In the genomic region with DNA sequence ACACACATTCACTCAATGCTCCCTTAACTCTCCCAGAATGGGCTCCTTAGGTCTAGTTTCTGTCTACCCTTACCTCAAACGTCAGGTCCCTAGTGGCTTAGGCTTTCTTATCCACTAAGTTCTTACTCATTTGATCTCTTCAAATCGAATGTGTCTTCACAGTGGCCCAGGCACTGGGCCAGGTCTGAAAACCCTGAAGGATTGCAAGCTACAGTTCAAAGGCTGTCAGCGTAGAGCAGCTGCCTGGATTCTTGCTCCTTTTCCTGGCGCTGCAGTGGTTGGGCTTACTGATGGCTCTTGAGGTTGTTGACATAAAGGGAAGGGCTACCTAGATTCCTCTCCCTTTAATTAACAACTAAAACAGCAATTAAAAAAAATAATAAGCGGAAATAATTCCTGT, we compare ENCODE assay signal across 19 mouse cellular contexts.
DNase-seq lines count a peak whose midpoint lies in the region; ATAC-seq and TF ChIP-seq lines count a peak whose summit lies in the region.
"Had no signal": no experiment of that assay in that cellular context is flagged by ENCODE, and none has a peak within 500 bp of the region (broad histone marks: within the 10 kb centered on the region; RNA-seq: fewer than 3 reads in every experiment).

No protein-coding gene starts in this region.

- no peak overlapping the region for H3K27ac ChIP-seq in embryonic facial prominence, embryonic 14.5 days (replicated peaks; ENCODE audit: low read depth, low read length)
- no peak overlapping the region for H3K27ac ChIP-seq in embryonic facial prominence, embryonic 10.5 days (replicated peaks)
- H3K27ac ChIP-seq in kidney, embryonic 16.5 days (ENCODE audit: low read length), result no peak overlapping the region
- H3K27ac ChIP-seq in midbrain, embryonic 14.5 days (replicated peaks; ENCODE audit: low read depth, low read length), result no peak overlapping the region
- no peak overlapping the region for H3K27ac ChIP-seq in midbrain, postnatal 0 days (ENCODE audit: low read depth, low read length)
- H3K27ac ChIP-seq: hindbrain, embryonic 12.5 days; left cerebral cortex, adult 2 months; limb, embryonic 15.5 days had no signal

- H3K9me3 ChIP-seq in embryonic facial prominence, embryonic 14.5 days (ENCODE audit: control insufficient read depth, low read length), result peaks cover 4% of the 10 kb centered on the region; the same call in 1 of the 2 replicates
- no peaks in the 10 kb centered on the region for H3K9me3 ChIP-seq in embryonic facial prominence, embryonic 10.5 days
- 0 out of 2 replicates have a peak, but pooled peaks cover 5% of the 10 kb centered on the region for H3K9me3 ChIP-seq in kidney, embryonic 16.5 days (ENCODE audit: low read length)
- peaks cover 4% of the 10 kb centered on the region for H3K9me3 ChIP-seq in midbrain, embryonic 14.5 days (ENCODE audit: control insufficient read depth, low read length)
- H3K9me3 ChIP-seq in midbrain, postnatal 0 days (ENCODE audit: low read length), result 0 out of 2 replicates have a peak, but pooled peaks cover 5% of the 10 kb centered on the region
- H3K9me3 ChIP-seq: hindbrain, embryonic 12.5 days; limb, embryonic 15.5 days had no signal

- no peak overlapping the region for H3K4me2 ChIP-seq in embryonic facial prominence, embryonic 14.5 days (ENCODE audit: low read depth, low read length)
- H3K4me2 ChIP-seq in kidney, embryonic 16.5 days (replicated peaks; ENCODE audit: low read depth, low read length), result no peak overlapping the region
- no peak overlapping the region for H3K4me2 ChIP-seq in midbrain, embryonic 14.5 days (ENCODE audit: low read length)
- H3K4me2 ChIP-seq in midbrain, postnatal 0 days (ENCODE audit: low read depth, low read length, poor library complexity, severe bottlenecking), result no peak overlapping the region
- H3K4me2 ChIP-seq: hindbrain, embryonic 12.5 days; limb, embryonic 15.5 days had no signal

- ATAC-seq in embryonic facial prominence, embryonic 14.5 days (ENCODE audit: low read depth), result no peak
- no peak for ATAC-seq in kidney, embryonic 16.5 days (ENCODE audit: low FRiP score, low TSS enrichment)
- no peak for ATAC-seq in midbrain, embryonic 14.5 days (ENCODE audit: low FRiP score, low TSS enrichment)
- no peak for ATAC-seq in midbrain, postnatal 0 days (ENCODE audit: low FRiP score)
- ATAC-seq: intestine, postnatal 0 days had no signal

- H3K4me3 ChIP-seq in embryonic facial prominence, embryonic 14.5 days (ENCODE audit: low read depth, low read length), result no peak overlapping the region
- no peak overlapping the region for H3K4me3 ChIP-seq in embryonic facial prominence, embryonic 10.5 days
- H3K4me3 ChIP-seq in kidney, embryonic 16.5 days (ENCODE audit: low read length), result no peak overlapping the region
- no peak overlapping the region for H3K4me3 ChIP-seq in midbrain, embryonic 14.5 days (replicated peaks; ENCODE audit: low read depth, low read length)
- no peak overlapping the region for H3K4me3 ChIP-seq in midbrain, postnatal 0 days (ENCODE audit: low read depth, low read length)
- H3K4me3 ChIP-seq: erythroblast, embryonic 14.5 days; hindbrain, embryonic 12.5 days; left cerebral cortex, adult 2 months; limb, embryonic 15.5 days; myocyte had no signal

- 54% methylated on average over 5 of the region's 5 CpGs for WGBS in embryonic facial prominence, embryonic 14.5 days
- 80% methylated on average over 5 of the region's 5 CpGs for WGBS in embryonic facial prominence, embryonic 10.5 days
- WGBS in kidney, embryonic 16.5 days, result 74% methylated on average over 5 of the region's 5 CpGs
- 77% methylated on average over 5 of the region's 5 CpGs for WGBS in midbrain, embryonic 14.5 days
- 68% methylated on average over 5 of the region's 5 CpGs for WGBS in midbrain, postnatal 0 days

- no peak overlapping the region for H3K9ac ChIP-seq in embryonic facial prominence, embryonic 14.5 days (ENCODE audit: low read depth, low read length)
- H3K9ac ChIP-seq in kidney, embryonic 16.5 days (replicated peaks; ENCODE audit: low read length), result no peak overlapping the region
- H3K9ac ChIP-seq in midbrain, embryonic 14.5 days (replicated peaks; ENCODE audit: low read length), result no peak overlapping the region
- no peak overlapping the region for H3K9ac ChIP-seq in midbrain, postnatal 0 days (replicated peaks; ENCODE audit: low read length, poor library complexity, severe bottlenecking)
- H3K9ac ChIP-seq: hindbrain, embryonic 12.5 days; limb, embryonic 15.5 days had no signal

- no peaks in the 10 kb centered on the region for H3K4me1 ChIP-seq in embryonic facial prominence, embryonic 14.5 days (ENCODE audit: control insufficient read depth, insufficient read depth, low read length)
- H3K4me1 ChIP-seq in embryonic facial prominence, embryonic 10.5 days, result no peaks in the 10 kb centered on the region
- no peaks in the 10 kb centered on the region for H3K4me1 ChIP-seq in kidney, embryonic 16.5 days (ENCODE audit: insufficient read depth, low read length)
- no peaks in the 10 kb centered on the region for H3K4me1 ChIP-seq in midbrain, embryonic 14.5 days (ENCODE audit: control insufficient read depth, insufficient read depth, low read length)
- H3K4me1 ChIP-seq in midbrain, postnatal 0 days (ENCODE audit: insufficient read depth, low read length), result no peaks in the 10 kb centered on the region
- H3K4me1 ChIP-seq: hindbrain, embryonic 12.5 days; limb, embryonic 15.5 days had no signal

- DNase-seq in embryonic facial prominence, embryonic 14.5 days (ENCODE audit: low spot score), result peak; percentile 69
- no peak for DNase-seq in embryonic facial prominence, embryonic 10.5 days (ENCODE audit: low spot score)
- DNase-seq in kidney, postnatal 10 days, result peak; percentile 29
- DNase-seq in midbrain, embryonic 14.5 days, result peak; percentile 11
- DNase-seq in midbrain, postnatal 0 days (ENCODE audit: low spot score), result no peak
- DNase-seq in yolk sac, embryonic 10.5 days (ENCODE audit: low spot score), result peak; percentile 7
- no peak for DNase-seq in frontal cortex, postnatal 14 days (ENCODE audit: low spot score in 2 of 2)
- DNase-seq: B cell, adult 2 months; cerebellum, adult 2 months; embryo, embryonic 11 days; right cerebral cortex, adult 18-20 months; thymus, adult 2 months had no signal

- H3K36me3 ChIP-seq in embryonic facial prominence, embryonic 14.5 days (ENCODE audit: control insufficient read depth, insufficient read depth, low read length), result no peaks in the 10 kb centered on the region
- H3K36me3 ChIP-seq in embryonic facial prominence, embryonic 10.5 days (replicated peaks), result no peaks in the 10 kb centered on the region
- no peaks in the 10 kb centered on the region for H3K36me3 ChIP-seq in kidney, embryonic 16.5 days (ENCODE audit: insufficient read depth, low read length)
- H3K36me3 ChIP-seq in midbrain, embryonic 14.5 days (ENCODE audit: control insufficient read depth, insufficient read depth, low read length), result no peaks in the 10 kb centered on the region
- no peaks in the 10 kb centered on the region for H3K36me3 ChIP-seq in midbrain, postnatal 0 days (ENCODE audit: insufficient read depth, low read length)
- H3K36me3 ChIP-seq: hindbrain, embryonic 12.5 days; limb, embryonic 15.5 days had no signal

- no peaks in the 10 kb centered on the region for H3K27me3 ChIP-seq in embryonic facial prominence, embryonic 14.5 days (replicated peaks; ENCODE audit: control insufficient read depth, insufficient read depth, low read length)
- H3K27me3 ChIP-seq in embryonic facial prominence, embryonic 10.5 days (replicated peaks; ENCODE audit: low read depth, poor library complexity, severe bottlenecking), result no peaks in the 10 kb centered on the region
- H3K27me3 ChIP-seq in kidney, embryonic 16.5 days (ENCODE audit: insufficient read depth, low read length), result no peaks in the 10 kb centered on the region
- H3K27me3 ChIP-seq in midbrain, embryonic 14.5 days (ENCODE audit: control insufficient read depth, insufficient read depth, low read length), result no peaks in the 10 kb centered on the region
- H3K27me3 ChIP-seq in midbrain, postnatal 0 days (ENCODE audit: insufficient read depth, low read length), result no peaks in the 10 kb centered on the region
- H3K27me3 ChIP-seq: hindbrain, embryonic 12.5 days; limb, embryonic 15.5 days had no signal

- no peak for TF ChIP-seq CTCF in midbrain, postnatal 0 days (IDR thresholded peaks at IDR 0.05)

Comparison
In these comparisons a context has a peak if more than half of its experiments do, and no peak if none do; other contexts are left out.
1. DNase-seq: peak in embryonic facial prominence, embryonic 14.5 days (single experiment), kidney, postnatal 10 days (single experiment), midbrain, embryonic 14.5 days (single experiment) and yolk sac, embryonic 10.5 days (single experiment); none in embryonic facial prominence, embryonic 10.5 days (single experiment), midbrain, postnatal 0 days (single experiment) and frontal cortex, postnatal 14 days (0 of 2).